Mouse (Mus musculus): Measurements from ENCODE around the gene Wdr70.

DNA sequence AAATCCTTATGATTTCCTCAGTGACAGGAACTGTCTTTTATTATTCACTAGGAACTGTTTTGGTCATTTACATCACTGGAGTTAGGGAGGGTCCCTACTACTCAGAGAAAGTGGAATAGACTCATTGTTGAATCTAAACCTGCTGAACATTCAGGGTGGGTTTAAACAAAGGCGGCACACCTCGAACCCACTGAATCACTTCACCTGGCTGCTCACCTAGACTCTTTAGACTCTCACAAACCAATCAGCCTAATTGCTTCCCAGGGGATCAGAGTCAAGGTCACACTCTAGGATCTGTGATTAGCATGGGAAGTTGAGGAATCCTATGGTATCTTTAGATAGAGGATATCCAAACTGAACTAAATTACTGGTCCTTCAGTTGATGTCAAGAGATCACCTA, 8.3 kb downstream of the Wdr70 start:
- TF ChIP-seq CTCF (IDR thresholded peaks at IDR 0.05; ENCODE audit: extremely low read depth, insufficient read length, insufficient replicate concordance, low read depth, low read length) = no peak
- no peak for TF ChIP-seq POLR2A (IDR thresholded peaks at IDR 0.05; ENCODE audit: low read depth, low read length)
